Mouse (Mus musculus) midbrain, embryonic 10.5 days (tissue): Measurements from ENCODE around the gene Ces3b. TPM values are rescaled to one million over a fixed set of nuclear protein-coding genes. Genes with fewer than 3 reads are reported as not detected.
"Not testable (repeated sequence)": the region's sequence is repeated elsewhere in the genome, so short reads cannot be mapped to it uniquely, and the experiment has no call there.

Source experiments
- DNase-seq: peaks from one replicate; pipeline ENCODE4 v3.0.0-alpha.2; 2017; ENCODE audit warnings: low spot score
- H3K27ac ChIP-seq: fragments of 300-500 bp; sonication (generic); replicated peaks from 2 replicates; pipeline ENCODE4 v1.5.1; 2016; ENCODE audit warnings: mild to moderate bottlenecking
- H3K27me3 ChIP-seq: fragments of 300-500 bp; sonication (generic); 2 replicates; pipeline ENCODE4 v1.6.1; 2016; ENCODE audit warnings: low read depth, mild to moderate bottlenecking; ENCODE audit not compliant: poor library complexity, severe bottlenecking
- H3K36me3 ChIP-seq: fragments of 300-500 bp; sonication (generic); 2 replicates; pipeline ENCODE4 v1.6.1; 2016; ENCODE audit warnings: mild to moderate bottlenecking, moderate library complexity
- H3K4me1 ChIP-seq: fragments of 300-500 bp; sonication (generic); 2 replicates; pipeline ENCODE4 v1.6.1; 2016
- H3K4me3 ChIP-seq: fragments of 300-500 bp; sonication (generic); 2 replicates; pipeline ENCODE4 v1.5.1; 2016; ENCODE audit warnings: mild to moderate bottlenecking, moderate library complexity
- H3K9me3 ChIP-seq: fragments of 300-500 bp; sonication (generic); replicated peaks from 2 replicates; pipeline ENCODE4 v1.6.1; 2016; ENCODE audit warnings: mild to moderate bottlenecking
- WGBS: fragments of 180-500 bp; shearing (Covaris S2); methylation state at CpG from one replicate; pipeline ENCODE4 v1.1.7; 2016; 5-methylcytosine and 5-hydroxymethylcytosine counted together
- polyA plus RNA-seq: library from polyadenylated mRNA; unstranded; fragments of >200 nt; fragmentation: Nextera tagmentation; extraction: Ambion mirVana; gene quantifications from 2 replicates; pipeline ENCODE4 v1.2.1, GENCODE M21; 2016

Ces3b gene
- polyA plus RNA-seq: not detected in 2 replicates

DNA sequence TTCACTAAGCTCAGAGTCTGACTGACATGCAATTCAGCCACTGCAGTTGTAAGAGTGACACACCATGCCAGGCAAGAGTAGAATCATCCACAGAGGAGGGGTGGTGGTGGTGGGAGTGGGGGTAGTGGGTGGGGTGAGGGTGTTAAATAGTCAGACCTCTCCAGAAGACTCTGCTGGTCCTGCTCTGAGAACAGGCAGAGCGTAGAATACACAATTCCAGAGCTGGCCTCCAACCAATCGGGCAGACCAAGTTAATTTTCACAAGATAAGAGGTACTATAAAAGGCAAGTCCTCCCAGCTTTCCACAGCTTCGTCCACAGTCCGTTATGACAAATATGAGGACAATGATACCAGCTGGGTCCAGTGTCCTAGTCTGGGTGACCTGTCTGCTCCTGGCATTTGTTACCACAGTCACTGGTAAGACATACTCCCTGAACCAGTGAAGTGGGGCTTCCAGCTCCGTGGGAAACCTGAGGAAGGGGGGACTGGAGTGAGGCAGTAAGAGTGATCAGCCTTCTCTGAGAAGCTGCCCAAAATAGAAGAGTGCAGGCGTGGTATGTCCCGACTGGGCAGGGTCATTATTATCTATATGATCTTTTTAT lies at the start of gene Ces3b:
Gene Ces3b, plus strand, starts transcription at position 305 of the 602 bp plus-strand sequence.
- no peak within 1 kb of the TSS for H3K27ac ChIP-seq
- H3K9me3 ChIP-seq: no peaks in the 10 kb centered on the region
- no peak within 1 kb of the TSS for H3K4me3 ChIP-seq
- DNase-seq: no peak
- 79% methylated on average over 7 of the region's 7 CpGs for WGBS
- no peaks in the 10 kb centered on the region for H3K4me1 ChIP-seq
- H3K36me3 ChIP-seq: no peaks in the 10 kb centered on the region
- no peaks in the 10 kb centered on the region for H3K27me3 ChIP-seq

- Histone ChIP-seq H3K27ac (no peak overlapping the region), H3K4me1 (no peaks in the 10 kb centered on the region), H3K36me3 (no peaks in the 10 kb centered on the region), H3K27me3 (no peaks in the 10 kb centered on the region), H3K9me3 (no peaks in the 10 kb centered on the region), H3K4me3 (no peak overlapping the region)
- DNase-seq: no peak
- 73% methylated on average over 1 of the region's 1 CpGs for WGBS
Observed at GRCm38 (mm10) chr8:105043510-105043909, 40.0 kb upstream of the Ces3b start.

- Histone ChIP-seq H3K27me3 (no peaks in the 10 kb centered on the region), H3K4me3 (no peak overlapping the region), H3K27ac (no peak overlapping the region), H3K36me3 (no peaks in the 10 kb centered on the region), H3K4me1 (no peaks in the 10 kb centered on the region), H3K9me3 (no peaks in the 10 kb centered on the region)
- no peak for DNase-seq
- WGBS: 90% methylated on average over 3 of the region's 3 CpGs
Observed at GRCm38 (mm10) chr8:105045824-105046401, 37.6 kb upstream of the Ces3b start.

DNA sequence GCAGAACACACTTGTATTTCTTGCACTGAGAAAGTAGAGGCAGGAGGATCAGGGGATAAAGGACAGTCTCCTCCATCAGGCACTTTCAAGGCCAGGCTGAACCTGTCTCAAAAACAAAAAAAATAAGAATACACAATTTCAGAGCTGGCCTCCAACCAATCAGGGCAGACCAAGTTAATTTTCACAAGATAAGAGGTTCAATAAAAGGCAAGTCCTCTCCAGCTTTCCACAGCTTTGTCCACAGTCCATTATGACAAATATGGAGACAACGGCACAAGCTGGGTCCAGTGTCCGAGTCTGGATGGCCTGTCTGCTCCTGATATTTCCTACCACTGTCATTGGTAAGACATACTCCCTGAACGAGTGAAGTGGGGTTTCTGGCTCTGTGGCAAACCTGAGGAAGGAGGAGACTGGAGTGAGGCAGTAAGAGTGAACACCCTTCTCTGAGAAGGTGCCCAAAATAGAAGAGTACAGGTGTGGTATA lies 35.1 kb upstream of the Ces3b start, which contains the start of gene Ces3a:
Gene Ces3a, plus strand, starts transcription at position 231 of the 484 bp plus-strand sequence.
- no peaks in the 10 kb centered on the region for H3K4me1 ChIP-seq
- no peaks in the 10 kb centered on the region for H3K36me3 ChIP-seq
- H3K4me3 ChIP-seq: no peak within 1 kb of the TSS
- no peaks in the 10 kb centered on the region for H3K9me3 ChIP-seq
- no peak for DNase-seq
- no peak within 1 kb of the TSS for H3K27ac ChIP-seq
- no peaks in the 10 kb centered on the region for H3K27me3 ChIP-seq
- 78% methylated on average over 3 of the region's 3 CpGs for WGBS

- Histone ChIP-seq H3K27ac (no peak overlapping the region), H3K4me3 (no peak overlapping the region), H3K4me1 (no peaks in the 10 kb centered on the region), H3K9me3 (no peaks in the 10 kb centered on the region), H3K36me3 (no peaks in the 10 kb centered on the region), H3K27me3 (no peaks in the 10 kb centered on the region)
- no peak for DNase-seq
- WGBS: 92% methylated on average over 4 of the region's 4 CpGs
Observed at GRCm38 (mm10) chr8:105056211-105056610, 27.3 kb upstream of the Ces3b start.

GRCm38 (mm10) chr8:105060056-105060455 lies 23.5 kb upstream of the Ces3b start:
- H3K4me3 ChIP-seq: no peak overlapping the region
- no peaks in the 10 kb centered on the region for H3K27me3 ChIP-seq
- no peaks in the 10 kb centered on the region for H3K36me3 ChIP-seq
- DNase-seq: no peak
- no peak overlapping the region for H3K27ac ChIP-seq
- no peaks in the 10 kb centered on the region; the same call in 1 of the 2 replicates for H3K9me3 ChIP-seq
- H3K4me1 ChIP-seq: no peaks in the 10 kb centered on the region

DNA sequence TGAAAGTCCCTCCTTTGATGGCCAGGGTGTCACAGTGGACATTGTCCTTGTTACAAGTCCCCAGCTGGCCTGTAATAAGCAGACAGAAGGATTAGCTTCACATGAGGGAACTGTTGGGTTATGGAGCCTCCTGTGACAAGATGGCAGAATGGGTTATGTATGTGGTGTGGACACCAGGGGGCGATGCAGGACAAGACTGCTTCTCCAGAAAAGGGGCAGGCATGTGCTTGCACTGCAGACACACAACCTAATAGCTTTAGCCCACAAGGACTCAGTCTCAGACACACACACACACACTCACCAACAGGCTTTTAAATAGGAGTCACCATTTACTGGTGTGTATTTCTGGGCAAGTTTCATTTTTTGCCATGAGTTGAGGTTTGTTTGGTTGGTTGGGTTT lies 16.8 kb upstream of the Ces3b start:
- H3K9me3 ChIP-seq: no peaks in the 10 kb centered on the region; the same call in 1 of the 2 replicates
- peak; percentile 58 for DNase-seq
- H3K27me3 ChIP-seq: peaks cover 12% of the 10 kb centered on the region; the same call in 1 of the 2 replicates
- H3K4me1 ChIP-seq: no peaks in the 10 kb centered on the region
- H3K36me3 ChIP-seq: no peaks in the 10 kb centered on the region
- 11% methylated on average over 1 of the region's 1 CpGs for WGBS
- no peak overlapping the region for H3K4me3 ChIP-seq
- H3K27ac ChIP-seq: no peak overlapping the region

DNA sequence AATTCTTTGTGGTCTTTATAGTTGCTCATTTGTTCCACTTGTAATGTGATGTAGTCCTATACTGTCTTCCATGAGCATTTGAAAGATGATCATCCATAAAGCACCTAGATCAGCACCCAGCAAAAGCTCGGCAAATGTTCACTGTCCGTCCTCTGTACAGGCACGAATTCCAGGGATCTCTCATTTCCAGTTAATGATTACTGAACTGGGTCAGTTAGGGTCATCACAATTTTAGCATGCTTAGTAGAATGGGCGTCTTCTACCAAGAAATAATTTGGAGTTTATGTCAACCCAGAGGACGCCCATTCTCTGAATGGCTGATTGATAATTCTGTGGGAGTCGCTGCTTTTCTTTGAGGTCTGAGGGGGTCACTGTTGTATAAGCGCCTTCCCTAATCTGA lies 15.6 kb upstream of the Ces3b start:
- not testable (repeated sequence) for DNase-seq, H3K4me3 ChIP-seq, H3K4me1 ChIP-seq, H3K36me3 ChIP-seq, H3K9me3 ChIP-seq, H3K27ac ChIP-seq
- peaks cover 12% of the 10 kb centered on the region; the same call in 1 of the 2 replicates for H3K27me3 ChIP-seq
- WGBS: 83% methylated on average over 7 of the region's 7 CpGs

- H3K27me3 ChIP-seq: peaks cover 12% of the 10 kb centered on the region; the same call in 1 of the 2 replicates
- no peak overlapping the region for H3K27ac ChIP-seq
- no peak for DNase-seq
- H3K9me3 ChIP-seq: no peaks in the 10 kb centered on the region
- H3K4me3 ChIP-seq: no peak overlapping the region
- no peaks in the 10 kb centered on the region for H3K4me1 ChIP-seq
- no peaks in the 10 kb centered on the region for H3K36me3 ChIP-seq
Observed at GRCm38 (mm10) chr8:105068971-105069370, 14.6 kb upstream of the Ces3b start.

DNA sequence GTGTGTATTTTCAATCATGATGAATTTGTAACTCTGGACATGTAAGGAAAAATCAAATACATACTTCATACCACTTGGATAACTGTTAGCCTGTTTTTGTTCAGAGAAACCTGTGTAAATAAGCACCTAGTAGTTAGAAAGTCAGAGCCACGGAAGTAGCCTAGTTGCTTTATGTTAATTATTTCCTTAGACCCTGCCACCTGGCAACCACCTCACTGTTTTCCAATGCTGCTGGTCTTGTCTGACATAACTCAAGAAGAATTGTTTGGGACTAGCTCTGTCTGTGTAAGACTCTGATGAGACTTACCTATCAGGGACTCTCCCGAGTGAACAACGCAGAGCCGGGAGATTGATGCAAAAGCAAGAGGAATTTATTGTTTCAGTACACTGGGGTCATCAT lies 7.0 kb upstream of the Ces3b start:
- Histone ChIP-seq H3K4me1 (no peaks in the 10 kb centered on the region), H3K4me3 (no peak overlapping the region)
- 95% methylated on average over 4 of the region's 4 CpGs for WGBS

DNA sequence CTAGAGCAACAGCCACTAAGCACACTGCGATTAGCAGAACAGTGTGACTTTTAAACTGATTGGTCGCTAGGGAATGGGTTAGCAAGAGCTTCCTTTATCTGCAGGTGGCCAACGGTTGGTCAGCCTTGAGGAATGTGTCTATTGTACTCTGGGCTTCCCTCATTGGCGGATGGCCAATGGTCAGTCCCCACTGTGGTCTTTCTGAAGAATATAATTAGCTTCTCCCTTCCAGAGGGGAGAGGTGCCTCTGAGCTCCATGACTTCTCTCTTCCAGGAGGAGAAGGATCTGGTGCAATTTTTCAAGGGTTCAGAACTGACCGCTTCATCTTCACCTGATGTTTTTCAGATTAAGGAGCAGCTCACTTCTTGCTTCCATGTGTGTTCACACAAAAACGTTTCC lies 6.5 kb upstream of the Ces3b start:
- H3K4me3 ChIP-seq: no peak overlapping the region
- no peaks in the 10 kb centered on the region for H3K36me3 ChIP-seq
- no peak for DNase-seq
- no peaks in the 10 kb centered on the region for H3K27me3 ChIP-seq
- H3K27ac ChIP-seq: no peak overlapping the region
- no peaks in the 10 kb centered on the region for H3K4me1 ChIP-seq
- 71% methylated on average over 6 of the region's 6 CpGs for WGBS
- H3K9me3 ChIP-seq: 0 out of 2 replicates have a peak, but pooled peaks cover 6% of the 10 kb centered on the region

More for the DNA sequence above, 7.0 kb upstream of the Ces3b start:
- Histone ChIP-seq H3K27me3 (no peaks in the 10 kb centered on the region), H3K9me3 (0 out of 2 replicates have a peak, but pooled peaks cover 6% of the 10 kb centered on the region), H3K36me3 (no peaks in the 10 kb centered on the region), H3K27ac (no peak overlapping the region)
- no peak for DNase-seq

- no peak for DNase-seq
- H3K27me3 ChIP-seq: no peaks in the 10 kb centered on the region
- 0 out of 2 replicates have a peak, but pooled peaks cover 6% of the 10 kb centered on the region for H3K9me3 ChIP-seq
- 85% methylated on average over 5 of the region's 5 CpGs for WGBS
- no peak overlapping the region for H3K4me3 ChIP-seq
- no peak overlapping the region for H3K27ac ChIP-seq
- H3K36me3 ChIP-seq: no peaks in the 10 kb centered on the region
- H3K4me1 ChIP-seq: no peaks in the 10 kb centered on the region
Observed at GRCm38 (mm10) chr8:105078591-105078990, 5.0 kb upstream of the Ces3b start.

- 75% methylated on average over 5 of the region's 5 CpGs for WGBS
- Histone ChIP-seq H3K4me1 (no peaks in the 10 kb centered on the region), H3K9me3 (0 out of 2 replicates have a peak, but pooled peaks cover 6% of the 10 kb centered on the region), H3K4me3 (no peak overlapping the region), H3K27ac (no peak overlapping the region), H3K27me3 (no peaks in the 10 kb centered on the region), H3K36me3 (no peaks in the 10 kb centered on the region)
- no peak for DNase-seq
Observed at GRCm38 (mm10) chr8:105080814-105081336, 2.7 kb upstream of the Ces3b start.
